Mouse (Mus musculus): ENCODE measurements around the gene Gm42957.
"Not testable (repeated sequence)": the region's sequence is repeated elsewhere in the genome, so short reads cannot be mapped to it uniquely, and the experiment has no call there.

The Gm42957 gene

GRCm38 (mm10) chr3:96623201-96623600 is 12.1 kb upstream of the Gm42957 start:
- no peak for DNase-seq (ENCODE audit: low read depth, low spot score)

GRCm38 (mm10) chr3:96629729-96630600 is 5.3 kb upstream of the Gm42957 start, which contains the start of gene Rbm8a:
Gene Rbm8a (plus strand): TSS chr3:96629933.
- peak; percentile 98 for DNase-seq (ENCODE audit: low read depth, low spot score)

DNA sequence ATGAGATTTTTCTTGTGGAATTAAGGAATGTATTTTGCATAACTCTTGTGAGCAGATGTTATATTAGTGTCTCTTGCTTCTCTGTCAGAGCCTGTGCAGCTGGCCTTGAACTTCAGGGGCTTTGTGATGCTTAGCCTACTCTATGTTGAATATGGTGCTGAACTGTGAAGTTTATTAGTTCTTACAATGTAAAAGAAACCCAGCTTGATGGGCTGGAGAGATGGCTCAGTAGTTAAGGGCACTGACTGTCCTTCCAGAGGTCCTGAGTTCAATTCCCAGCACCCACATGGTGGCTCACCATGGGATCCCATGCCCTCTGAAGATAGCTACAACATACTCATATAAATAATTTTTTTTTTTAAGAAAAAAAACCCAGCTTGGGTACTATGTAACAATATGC is 3.2 kb upstream of the Gm42957 start:
- DNase-seq (ENCODE audit: low read depth, low spot score) = no peak

GRCm38 (mm10) chr3:96634015-96634414 is 1.3 kb upstream of the Gm42957 start:
- no peak for DNase-seq (ENCODE audit: low read depth, low spot score)

GRCm38 (mm10) chr3:96635906-96636305 is 632 bp downstream of the Gm42957 start:
- DNase-seq (ENCODE audit: low read depth, low spot score) = no peak

DNA sequence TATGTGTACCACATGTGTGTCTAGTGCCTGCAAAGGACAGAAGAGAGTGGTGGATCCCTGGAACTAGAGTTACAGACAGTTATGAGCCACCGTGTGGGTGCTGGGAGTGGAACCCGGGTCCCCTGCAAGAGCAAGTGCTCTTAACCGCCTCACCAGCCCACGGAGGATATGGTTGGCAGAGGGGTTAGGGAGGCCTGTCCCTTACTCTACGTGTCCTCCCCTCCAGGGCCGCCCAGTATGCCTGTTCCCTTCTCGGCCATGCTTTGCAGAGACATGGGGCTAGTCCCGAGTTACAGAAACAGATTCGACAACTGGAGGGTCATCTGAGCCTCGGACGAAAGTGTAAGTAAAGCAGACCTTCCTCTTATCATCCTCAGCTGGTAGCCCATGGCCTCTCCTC is 1.2 kb downstream of the Gm42957 start:
- no peak for DNase-seq (ENCODE audit: low read depth, low spot score)

DNA sequence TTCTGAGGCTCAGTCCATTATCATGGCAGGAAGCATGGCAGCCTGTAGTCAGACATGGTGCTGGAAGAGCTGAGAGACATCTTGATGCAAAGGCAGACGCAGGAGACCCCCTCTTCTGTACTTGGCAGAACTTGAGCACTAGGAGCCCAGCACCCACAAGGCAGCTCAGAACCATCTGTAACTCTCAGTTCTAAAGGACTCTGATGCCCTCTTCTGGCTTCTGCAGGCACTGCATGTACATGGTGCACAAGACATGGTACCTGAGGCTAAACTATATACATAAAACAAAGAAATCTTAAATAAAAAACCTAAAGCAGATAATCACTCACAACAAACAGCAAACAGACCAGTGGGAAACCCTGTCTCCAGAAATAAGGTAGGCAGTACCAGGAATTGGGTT is 3.9 kb downstream of the Gm42957 start:
- no peak for DNase-seq (ENCODE audit: low read depth, low spot score)

DNA sequence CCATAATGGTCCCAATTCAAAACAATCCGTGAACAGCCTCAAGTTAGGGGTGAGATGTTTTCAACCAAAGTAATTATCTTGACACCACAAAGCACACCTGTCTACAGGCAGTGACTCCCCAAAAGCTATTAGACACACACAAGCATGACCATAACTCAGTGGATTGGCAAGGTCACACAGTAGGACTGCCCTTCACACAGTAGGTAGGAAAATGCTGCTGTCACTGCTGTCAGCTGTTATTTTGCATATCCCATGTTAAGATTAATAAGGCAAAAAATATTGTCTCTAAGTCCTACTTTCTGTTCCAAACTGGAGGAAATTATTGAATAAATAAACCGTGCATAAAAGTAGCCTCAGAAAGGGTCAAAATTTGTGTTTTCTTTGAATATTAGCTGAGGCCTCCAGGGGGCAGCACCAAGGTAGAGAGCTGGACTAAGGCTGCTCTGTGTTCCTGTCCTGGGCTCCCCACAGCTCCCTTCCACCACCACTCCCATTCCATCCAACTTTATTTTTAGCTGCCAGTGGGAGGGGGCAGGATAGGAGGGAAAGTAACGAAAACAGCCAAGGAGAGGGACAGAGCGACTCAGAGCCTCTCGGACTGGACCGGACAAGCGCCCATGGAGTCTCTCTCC is 9.9 kb downstream of the Gm42957 start, which contains the start of gene Itga10:
TSS of gene Itga10 (plus strand) at position 567 of the 632 bp plus-strand sequence.
- no peak for DNase-seq (ENCODE audit: low read depth, low spot score)

DNA sequence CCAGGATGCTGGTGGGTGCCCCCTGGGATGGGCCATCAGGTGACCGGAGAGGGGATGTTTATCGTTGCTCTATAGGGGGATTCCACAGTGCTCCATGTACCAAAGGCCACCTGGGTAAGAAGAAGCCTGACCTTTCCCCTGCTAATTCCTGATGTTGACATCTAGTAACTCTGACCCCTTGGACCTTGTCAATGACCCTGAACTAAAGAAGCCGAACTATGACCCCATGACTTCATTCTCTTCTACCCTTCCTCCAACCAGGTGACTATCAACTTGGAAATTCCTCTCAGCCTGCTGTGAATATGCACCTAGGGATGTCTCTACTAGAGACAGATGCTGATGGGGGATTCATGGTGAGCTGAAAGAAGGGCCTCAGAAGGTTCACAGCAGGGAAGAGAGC is 12.1 kb downstream of the Gm42957 start:
- DNase-seq (ENCODE audit: low read depth, low spot score) = no peak

DNA sequence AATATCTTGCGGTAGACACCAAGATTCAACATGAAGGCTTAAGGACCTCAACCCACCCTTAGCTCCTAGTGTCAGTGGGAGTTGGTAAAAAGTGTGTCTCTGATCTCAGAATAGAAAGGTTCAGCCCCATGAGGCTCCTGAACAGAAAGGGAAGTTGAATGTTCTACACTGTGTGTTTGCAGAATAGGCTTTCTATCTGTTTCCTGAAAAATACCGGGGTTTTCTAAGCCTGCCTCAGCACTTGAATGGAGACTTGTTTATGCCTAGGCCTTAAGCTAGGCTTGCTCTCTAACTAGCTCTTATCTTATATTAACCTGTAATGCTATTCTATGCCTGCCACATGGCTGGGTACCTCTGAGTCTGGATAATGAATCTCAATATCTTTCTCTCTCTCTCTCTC is 25.6 kb downstream of the Gm42957 start:
- DNase-seq (ENCODE audit: low read depth, low spot score) = no peak

- no peak for DNase-seq (ENCODE audit: low read depth, low spot score)
Measured at GRCm38 (mm10) chr3:96662731-96663316, 27.6 kb downstream of the Gm42957 start.

- DNase-seq (ENCODE audit: low read depth, low spot score) = no peak
Measured at GRCm38 (mm10) chr3:96663432-96664239, 28.4 kb downstream of the Gm42957 start.

DNA sequence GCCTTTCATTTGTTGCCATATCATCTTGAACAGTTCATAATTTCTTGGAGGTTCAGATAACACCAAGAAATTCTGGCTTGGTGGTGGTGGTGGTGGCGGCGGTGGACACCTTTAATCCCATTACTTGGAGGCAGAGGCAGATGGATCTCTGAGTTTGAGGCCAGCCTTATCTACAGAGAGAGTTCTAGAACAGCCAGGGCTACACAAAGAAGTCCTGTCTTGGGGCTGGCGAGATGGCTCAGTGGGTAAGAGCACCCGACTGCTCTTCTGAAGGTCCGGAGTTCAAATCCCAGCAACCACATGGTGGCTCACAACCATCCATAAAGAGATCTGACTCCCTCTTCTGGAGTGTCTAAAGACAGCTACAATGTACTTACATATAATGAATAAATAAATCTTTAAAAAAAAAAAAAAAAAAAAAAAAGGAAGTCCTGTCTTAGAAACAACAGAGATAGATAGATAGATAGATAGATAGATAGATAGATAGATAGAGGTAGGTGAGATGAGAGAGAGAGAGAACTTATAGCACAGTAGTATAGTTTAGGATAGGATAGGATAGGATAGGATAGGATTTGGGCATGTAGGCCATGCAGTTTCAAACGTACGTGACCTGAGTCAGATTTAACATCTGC is 30.6 kb downstream of the Gm42957 start:
- not testable (repeated sequence) for DNase-seq (ENCODE audit: low read depth, low spot score)

- no peak for DNase-seq (ENCODE audit: low read depth, low spot score)
Measured at GRCm38 (mm10) chr3:96666916-96667315, 31.6 kb downstream of the Gm42957 start.

DNA sequence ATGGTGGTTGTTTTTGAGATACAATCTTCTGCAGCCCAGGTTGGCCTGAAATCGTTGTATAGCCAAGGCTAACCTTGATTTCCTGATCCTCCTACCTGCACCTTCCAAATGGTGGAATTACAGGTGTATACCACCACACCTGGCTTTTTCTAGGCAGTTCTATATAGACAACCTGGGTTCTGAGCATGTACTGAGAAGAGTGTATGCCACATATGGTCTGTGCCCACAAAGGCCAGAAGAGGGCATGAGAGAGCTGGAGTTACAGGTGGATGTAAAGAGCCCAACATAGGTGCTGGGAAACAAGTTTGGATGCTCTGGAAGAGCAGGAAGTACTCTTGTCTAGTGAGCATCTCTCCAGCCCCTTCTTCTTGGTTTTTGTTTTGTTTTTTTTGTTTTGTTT is 32.0 kb downstream of the Gm42957 start:
- DNase-seq (ENCODE audit: low read depth, low spot score) = no peak

- no peak for DNase-seq (ENCODE audit: low read depth, low spot score)
Measured at GRCm38 (mm10) chr3:96668424-96669067, 33.3 kb downstream of the Gm42957 start.

- DNase-seq (ENCODE audit: low read depth, low spot score) = no peak
Measured at GRCm38 (mm10) chr3:96669727-96670468, 34.6 kb downstream of the Gm42957 start, which contains the start of gene Ankrd35. Gene Ankrd35 (plus strand): TSS chr3:96670131.

DNA sequence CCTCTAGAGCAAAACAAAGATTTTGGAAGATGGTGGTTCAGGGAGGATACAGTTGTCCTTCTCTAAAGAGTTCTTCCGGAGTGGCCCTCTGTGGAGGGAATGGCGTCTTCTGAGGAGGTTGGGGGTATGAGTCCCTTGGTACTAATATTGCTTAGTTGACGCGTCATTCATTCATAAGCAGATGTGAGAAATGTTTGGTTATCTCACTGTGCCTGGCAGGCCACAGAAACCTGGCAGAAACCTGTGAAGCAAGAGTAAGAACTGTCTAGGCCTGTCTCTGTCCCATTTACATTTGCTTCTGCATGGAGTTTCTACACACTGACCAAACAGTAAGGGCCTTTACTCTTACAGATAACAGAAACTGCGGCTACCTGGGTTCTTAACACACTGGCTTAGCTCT is 36.2 kb downstream of the Gm42957 start:
- DNase-seq (ENCODE audit: low read depth, low spot score) = no peak

GRCm38 (mm10) chr3:96673514-96673913 is 38.2 kb downstream of the Gm42957 start:
- no peak for DNase-seq (ENCODE audit: low read depth, low spot score)

- no peak for DNase-seq (ENCODE audit: low read depth, low spot score)
Measured at GRCm38 (mm10) chr3:96674442-96674841, 39.2 kb downstream of the Gm42957 start.
